Mouse (Mus musculus): ENCODE measurements around the gene Zkscan14. TPM values are rescaled to one million over a fixed set of nuclear protein-coding genes. Genes with fewer than 3 reads are reported as not detected.

Gene Zkscan14
- total and polyA plus RNA-seq, 3 experiments: 6.7 to 7.5 TPM; not detected in 1

DNA sequence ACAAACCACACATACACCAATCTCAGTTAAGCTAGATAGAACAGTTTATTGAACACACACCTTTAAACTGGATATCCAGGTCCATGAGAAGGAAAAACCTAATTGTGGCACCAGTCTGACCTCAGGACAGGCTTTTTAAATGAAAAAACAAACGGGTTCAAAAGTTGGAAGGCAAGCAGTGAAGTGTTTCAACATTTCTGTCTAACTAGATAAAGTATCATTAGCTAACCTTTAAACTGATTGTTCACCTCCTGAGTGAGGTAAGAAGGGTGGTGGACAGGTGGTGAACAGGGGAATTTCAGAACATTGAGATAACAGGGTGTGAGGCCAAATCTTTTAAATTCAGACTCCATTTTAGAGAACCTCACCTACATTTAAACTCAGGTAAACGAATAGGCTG, 24.8 kb upstream of the Zkscan14 start:
- Histone ChIP-seq H3K9ac (ENCODE audit: control insufficient read depth, low read depth, low read length, poor library complexity, severe bottlenecking) (no peak overlapping the region), H3K4me1 (ENCODE audit: control insufficient read depth in 1 of 2, insufficient read depth in 2 of 2, low read length in 2 of 2) (peaks cover 10 to 24% of the 10 kb centered on the region in 2 experiments), H3K36me3 (ENCODE audit: control insufficient read depth in 1 of 2, insufficient read depth in 2 of 2, low read length in 2 of 2) (peaks cover 0 to 14% of the 10 kb centered on the region in 2 experiments; a peak in 2 of 4 replicates), H3K4me3 (ENCODE audit: control insufficient read depth in 1 of 2, insufficient read depth in 1 of 2, low read depth in 2 of 2, low read length in 2 of 2) (no peak overlapping the region), H3K27ac (ENCODE audit: control insufficient read depth, low read depth, low read length) (no peak overlapping the region), H3K79me2 (ENCODE audit: control insufficient read depth, insufficient read depth, low read length, poor library complexity) (peaks cover 4% of the 10 kb centered on the region; the same call in 1 of the 2 replicates), H3K9me3 (replicated peaks; ENCODE audit: insufficient read depth, low read length) (no peaks in the 10 kb centered on the region), H3K27me3 (ENCODE audit: control insufficient read depth in 1 of 2, insufficient read depth in 2 of 2, low read length in 2 of 2) (no peaks in the 10 kb centered on the region)
- DNase-seq (ENCODE audit: low read depth, low spot score): no peak
- TF ChIP-seq ZKSCAN1 (IDR thresholded peaks at IDR 0.05; ENCODE audit: low read depth, low read length): no peak
- no peak for TF ChIP-seq SIN3A (IDR thresholded peaks at IDR 0.05; ENCODE audit: low read length)
- no peak for TF ChIP-seq TBP (IDR thresholded peaks at IDR 0.05; ENCODE audit: low read depth, low read length)
- TF ChIP-seq NELFE (IDR thresholded peaks at IDR 0.05; ENCODE audit: low read depth, low read length): no peak
- no peak for TF ChIP-seq POLR2AphosphoS2 (IDR thresholded peaks at IDR 0.05; ENCODE audit: low read length)
- no peak for TF ChIP-seq ELF1 (IDR thresholded peaks at IDR 0.05; ENCODE audit: low read depth, low read length)
- no peak for TF ChIP-seq CTCF (IDR thresholded peaks at IDR 0.05 in 2 of 3, conservative IDR thresholded peaks at IDR 0.05 in 1 of 3; ENCODE audit: control insufficient read depth in 1 of 3, insufficient read depth in 1 of 3, low read depth in 2 of 3, low read length in 3 of 3, poor library complexity in 1 of 3, severe bottlenecking in 1 of 3)

- peaks cover 3 to 16% of the 10 kb centered on the region in 2 experiments; a peak in 3 of 4 replicates for H3K4me1 ChIP-seq (ENCODE audit: control insufficient read depth in 1 of 2, insufficient read depth in 2 of 2, low read length in 2 of 2)
- peak overlapping the region; percentile 64 to 76 for H3K4me3 ChIP-seq (ENCODE audit: control insufficient read depth in 1 of 2, insufficient read depth in 1 of 2, low read depth in 2 of 2, low read length in 2 of 2)
- H3K27me3 ChIP-seq (ENCODE audit: control insufficient read depth in 1 of 2, insufficient read depth in 2 of 2, low read length in 2 of 2): no peaks in the 10 kb centered on the region
- H3K9ac ChIP-seq (ENCODE audit: control insufficient read depth, low read depth, low read length, poor library complexity, severe bottlenecking): peak overlapping the region; percentile 72
- DNase-seq (ENCODE audit: low read depth, low spot score): peak; percentile 91
- peaks cover 0 to 3% of the 10 kb centered on the region in 2 experiments; a peak in 3 of 4 replicates for H3K36me3 ChIP-seq (ENCODE audit: control insufficient read depth in 1 of 2, insufficient read depth in 2 of 2, low read length in 2 of 2)
- H3K27ac ChIP-seq (ENCODE audit: control insufficient read depth, low read depth, low read length): peak overlapping the region; percentile 98
- no peaks in the 10 kb centered on the region for H3K9me3 ChIP-seq (replicated peaks; ENCODE audit: insufficient read depth, low read length)
- no peaks in the 10 kb centered on the region; the same call in 1 of the 2 replicates for H3K79me2 ChIP-seq (ENCODE audit: control insufficient read depth, insufficient read depth, low read length, poor library complexity)
- TF ChIP-seq MAFK (IDR thresholded peaks at IDR 0.05; ENCODE audit: borderline replicate concordance, low read depth, low read length) (peak; percentile 58), MXI1 (IDR thresholded peaks at IDR 0.05; ENCODE audit: low read depth, low read length) (peak; percentile 60; the same call in 1 of the 2 replicates), CHD2 (IDR thresholded peaks at IDR 0.05; ENCODE audit: low read length) (peak; percentile 23), BHLHE40 (IDR thresholded peaks at IDR 0.05; ENCODE audit: borderline replicate concordance, low read depth, low read length) (peak; percentile 72; the same call in 1 of the 2 replicates), SMC3 (IDR thresholded peaks at IDR 0.05; ENCODE audit: low read depth, low read length) (no peak), E2F4 (IDR thresholded peaks at IDR 0.05; ENCODE audit: borderline replicate concordance, low read depth, low read length) (0 out of 2 replicates have a peak, but pooled peaks have one; percentile 35), KAT2A (conservative IDR thresholded peaks at IDR 0.05; ENCODE audit: low read depth, low read length) (0 out of 2 replicates have a peak, but pooled peaks have one; percentile 41), POLR2AphosphoS5 (IDR thresholded peaks at IDR 0.05; ENCODE audit: borderline replicate concordance, low read depth, low read length) (peak; percentile 85; the same call in 1 of the 2 replicates), POLR2A (IDR thresholded peaks at IDR 0.05; ENCODE audit: control insufficient read depth in 1 of 2, insufficient read depth in 1 of 2, low read depth in 1 of 2, low read length in 2 of 2, poor library complexity in 1 of 2) (peak in 1 of 2 experiments; percentile 72; a peak in 2 of 4 replicates), SIN3A (IDR thresholded peaks at IDR 0.05; ENCODE audit: low read length) (peak; percentile 63), UBTF (IDR thresholded peaks at IDR 0.05; ENCODE audit: borderline replicate concordance, insufficient read depth, low read depth, low read length) (no peak), EP300 (IDR thresholded peaks at IDR 0.05; ENCODE audit: low read depth in 1 of 2, low read length in 2 of 2) (peak in 1 of 2 experiments; percentile 74; a peak in 3 of 4 replicates), ZNF384 (IDR thresholded peaks at IDR 0.05; ENCODE audit: low read depth, low read length) (no peak; the same call in 1 of the 2 replicates), ZKSCAN1 (IDR thresholded peaks at IDR 0.05; ENCODE audit: low read depth, low read length) (0 out of 2 replicates have a peak, but pooled peaks have one; percentile 58), GABPA (IDR thresholded peaks at IDR 0.05; ENCODE audit: low read depth, low read length) (no peak), MAZ (IDR thresholded peaks at IDR 0.05; ENCODE audit: low read depth, low read length) (no peak), NELFE (IDR thresholded peaks at IDR 0.05; ENCODE audit: low read depth, low read length) (peak; percentile 71; the same call in 1 of the 2 replicates), MYB (IDR thresholded peaks at IDR 0.05; ENCODE audit: low read depth, low read length) (peak; percentile 77), ELF1 (IDR thresholded peaks at IDR 0.05; ENCODE audit: low read depth, low read length) (peak; percentile 31; the same call in 1 of the 2 replicates), ZMIZ1 (IDR thresholded peaks at IDR 0.05; ENCODE audit: low read depth, low read length) (peak; percentile 91), POLR2AphosphoS2 (IDR thresholded peaks at IDR 0.05; ENCODE audit: low read length) (peak; percentile 75), USF2 (IDR thresholded peaks at IDR 0.05; ENCODE audit: borderline replicate concordance in 1 of 2, insufficient read depth in 1 of 2, low read depth in 1 of 2, low read length in 2 of 2) (peak in 1 of 2 experiments; percentile 62; a peak in 2 of 4 replicates), MYC (IDR thresholded peaks at IDR 0.05; ENCODE audit: low read depth, low read length) (no peak), GATA1 (IDR thresholded peaks at IDR 0.05; ENCODE audit: low read depth, low read length) (no peak), TCF12 (IDR thresholded peaks at IDR 0.05; ENCODE audit: low read depth, low read length) (peak; percentile 59), ZC3H11A (IDR thresholded peaks at IDR 0.05; ENCODE audit: low read depth, low read length) (no peak), ETS1 (IDR thresholded peaks at IDR 0.05; ENCODE audit: low read depth, low read length) (peak; percentile 64), USF1 (IDR thresholded peaks at IDR 0.05; ENCODE audit: low read depth, low read length) (peak; percentile 96)
These were observed 21.7 kb upstream of the Zkscan14 start for GRCm38 (mm10) chr5:145223395-145223794.

All from MEL (cell line).